Mouse (Mus musculus) lung, embryonic 15.5 days (tissue): Measurements from ENCODE around the gene Krtap14. TPM values are rescaled to one million over a fixed set of nuclear protein-coding genes. Genes with fewer than 3 reads are reported as not detected.

ENCODE experiments used
- ATAC-seq: fragments of 200-750 bp; cut with Nextera tagmentation; 2 replicates; pipeline ENCODE4 v1.8.0; 2017; ENCODE audit warnings: moderate number of reproducible peaks, borderline replicate concordance; ENCODE audit not compliant: low FRiP score, low TSS enrichment; ENCODE audit errors: extremely low read depth
- H3K27ac ChIP-seq: fragments of 300-500 bp; sonication (generic); 2 replicates; pipeline ENCODE4 v1.5.1; 2015; ENCODE audit warnings: moderate library complexity, mild to moderate bottlenecking, inconsistent platforms
- H3K27me3 ChIP-seq: fragments of 300-500 bp; sonication (generic); 2 replicates; pipeline ENCODE4 v1.6.1; 2015; ENCODE audit warnings: inconsistent platforms
- H3K36me3 ChIP-seq: fragments of 300-500 bp; sonication (generic); 2 replicates; pipeline ENCODE4 v1.6.1; 2015; ENCODE audit warnings: inconsistent platforms
- H3K4me1 ChIP-seq: fragments of 300-500 bp; sonication (generic); 2 replicates; pipeline ENCODE4 v1.6.1; 2015; ENCODE audit warnings: inconsistent platforms
- H3K4me2 ChIP-seq: fragments of 300-500 bp; sonication (generic); 2 replicates; pipeline ENCODE4 v1.6.1; 2015; ENCODE audit warnings: inconsistent platforms, mild to moderate bottlenecking, moderate library complexity
- H3K4me3 ChIP-seq: fragments of 300-500 bp; sonication (generic); 2 replicates; pipeline ENCODE4 v1.5.1; 2015; ENCODE audit warnings: mild to moderate bottlenecking, inconsistent platforms
- H3K9ac ChIP-seq: fragments of 300-500 bp; sonication (generic); 2 replicates; pipeline ENCODE4 v1.6.1; 2015; ENCODE audit warnings: inconsistent platforms
- H3K9me3 ChIP-seq: fragments of 300-500 bp; sonication (generic); 2 replicates; pipeline ENCODE4 v1.6.1; 2016; ENCODE audit warnings: inconsistent platforms
- WGBS: fragments of 180-500 bp; shearing (Covaris S2); methylation state at CpG from one replicate; pipeline ENCODE4 v1.1.7; 2015; 5-methylcytosine and 5-hydroxymethylcytosine counted together
- polyA plus RNA-seq: library from polyadenylated mRNA; unstranded; fragments of >200 nt; fragmentation: Nextera tagmentation; extraction: Ambion mirVana; gene quantifications from 2 replicates; pipeline ENCODE4 v1.2.1, GENCODE M21; 2015

Gene Krtap14
- polyA plus RNA-seq, 1 experiment from 2014 or later: not detected

GRCm38 (mm10) chr16:88777596-88777995 lies 48.3 kb downstream of the Krtap14 start, which contains the start of gene Gm5965:
TSS of gene Gm5965 (plus strand) at chr16:88777896.
- no peak for ATAC-seq
- no peak within 1 kb of the TSS for H3K4me2 ChIP-seq
- no peak within 1 kb of the TSS for H3K27ac ChIP-seq
- 82% methylated on average over 6 of the region's 6 CpGs for WGBS
- no peak within 1 kb of the TSS for H3K9ac ChIP-seq
- no peaks in the 10 kb centered on the region for H3K9me3 ChIP-seq
- no peak within 1 kb of the TSS for H3K4me3 ChIP-seq
- no peaks in the 10 kb centered on the region for H3K4me1 ChIP-seq
- H3K27me3 ChIP-seq: no peaks in the 10 kb centered on the region
- H3K36me3 ChIP-seq: no peaks in the 10 kb centered on the region

- ATAC-seq: no peak
- 87% methylated on average over 2 of the region's 2 CpGs for WGBS
- no peak within 1 kb of the TSS for H3K27ac ChIP-seq
Observed at GRCm38 (mm10) chr16:88774106-88774505, 51.8 kb downstream of the Krtap14 start, which contains the start of gene 2310057N15Rik. TSS of gene 2310057N15Rik (minus strand) at chr16:88774206.

More at GRCm38 (mm10) chr16:88774106-88774505, 51.8 kb downstream of the Krtap14 start, which contains the start of gene 2310057N15Rik:
- Histone ChIP-seq H3K4me2 (no peak within 1 kb of the TSS), H3K9me3 (no peaks in the 10 kb centered on the region), H3K4me3 (no peak within 1 kb of the TSS), H3K27me3 (no peaks in the 10 kb centered on the region), H3K9ac (no peak within 1 kb of the TSS), H3K4me1 (no peaks in the 10 kb centered on the region), H3K36me3 (no peaks in the 10 kb centered on the region)

Other genes starting within 250 kb of the Krtap14 start
- gene Krtap24-1, start 213.9 kb downstream of the Krtap14 start, polyA plus RNA-seq: not detected in 2 replicates
- not detected in 2 replicates for gene 2310079G19Rik, start 198.5 kb downstream of the Krtap14 start, polyA plus RNA-seq
- not detected in 2 replicates for gene Krtap26-1, start 178.3 kb downstream of the Krtap14 start, polyA plus RNA-seq
- gene Krtap27-1, start 154.5 kb downstream of the Krtap14 start, polyA plus RNA-seq: not detected in 2 replicates
- gene 2310061N02Rik, start 118.2 kb downstream of the Krtap14 start, polyA plus RNA-seq: not detected in 2 replicates
- not detected in 2 replicates for gene Krtap13-1, start 97.3 kb downstream of the Krtap14 start, polyA plus RNA-seq
- gene Krtap13, start 74.5 kb downstream of the Krtap14 start, polyA plus RNA-seq: not detected in 2 replicates
- not detected in 2 replicates for gene 2310034C09Rik, start 67.3 kb downstream of the Krtap14 start, polyA plus RNA-seq
- gene 2310057N15Rik, start 51.9 kb downstream of the Krtap14 start, polyA plus RNA-seq: not detected in 2 replicates
- gene Gm5965, start 48.2 kb downstream of the Krtap14 start, polyA plus RNA-seq: not detected in 2 replicates
- not detected in 2 replicates for gene Gm20741, start 13.9 kb downstream of the Krtap14 start, polyA plus RNA-seq
- gene Krtap15, start 5.9 kb downstream of the Krtap14 start, polyA plus RNA-seq: not detected in 2 replicates
- gene Krtap19-1, start 43.3 kb upstream of the Krtap14 start, polyA plus RNA-seq: not detected in 2 replicates
- not detected in 2 replicates for gene Krtap19-2, start 48.1 kb upstream of the Krtap14 start, polyA plus RNA-seq
- gene Krtap19-3, start 51.9 kb upstream of the Krtap14 start, polyA plus RNA-seq: not detected in 2 replicates
- not detected in 2 replicates for gene Krtap19-4, start 58.9 kb upstream of the Krtap14 start, polyA plus RNA-seq
- not detected in 2 replicates for gene Krtap19-5, start 70.3 kb upstream of the Krtap14 start, polyA plus RNA-seq
- gene Krtap19-9b, start 106.1 kb upstream of the Krtap14 start, polyA plus RNA-seq: not detected in 2 replicates
- not detected in 2 replicates for gene Krtap16-3, start 136.7 kb upstream of the Krtap14 start, polyA plus RNA-seq
- gene Krtap22-2, start 184.6 kb upstream of the Krtap14 start, polyA plus RNA-seq: not detected in 2 replicates
- gene Gm10229, start 189.1 kb upstream of the Krtap14 start, polyA plus RNA-seq: not detected in 2 replicates
- gene Krtap6-1, start 205.6 kb upstream of the Krtap14 start, polyA plus RNA-seq: not detected in 2 replicates
- gene Gm10228, start 215.3 kb upstream of the Krtap14 start, polyA plus RNA-seq: not detected in 2 replicates
- not detected in 2 replicates for gene Krtap6-5, start 221.7 kb upstream of the Krtap14 start, polyA plus RNA-seq
- not detected in 2 replicates for gene 1110025L11Rik, start 237.9 kb upstream of the Krtap14 start, polyA plus RNA-seq